Mouse (Mus musculus) cerebellum, postnatal 25 days (tissue): ENCODE measurements around the gene Tax1bp3.

Experiments
- DNase-seq, 2 experiments: peaks; one replicate each; pipeline ENCODE4 v3.0.0; 2021; ENCODE audit warnings: mixed read lengths in 2 of 2

Tax1bp3 gene

GRCm38 (mm10) chr11:73232513-73232912 lies 55.6 kb downstream of the Tax1bp3 start:
- no peak for DNase-seq
